Mouse (Mus musculus) kidney, adult 18-20 months (tissue): ENCODE measurements around the gene Myrfl.

ENCODE experiments used
- DNase-seq: peaks from one replicate; pipeline ENCODE4 v3.0.0; 2021

Myrfl gene

DNA sequence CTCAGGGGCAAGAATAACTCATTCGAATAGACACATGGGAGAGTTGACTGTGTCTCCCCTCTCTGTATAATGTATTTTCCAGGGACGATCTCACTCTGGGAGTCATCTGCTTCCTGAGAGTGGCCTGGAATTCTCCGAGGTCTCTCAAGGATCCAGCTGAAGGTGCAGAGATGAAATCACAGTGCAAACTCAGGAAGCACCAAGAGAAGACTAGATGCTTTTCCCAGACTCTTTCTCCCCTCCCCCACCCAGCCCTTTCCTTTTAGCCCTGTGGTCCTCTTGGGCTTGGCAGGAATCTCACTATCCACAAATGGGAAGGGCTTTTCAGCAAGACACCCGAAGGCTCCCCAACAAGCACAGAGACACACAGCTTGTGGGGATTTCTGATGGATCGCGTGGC is 146.7 kb downstream of the Myrfl start:
- no peak for DNase-seq

DNA sequence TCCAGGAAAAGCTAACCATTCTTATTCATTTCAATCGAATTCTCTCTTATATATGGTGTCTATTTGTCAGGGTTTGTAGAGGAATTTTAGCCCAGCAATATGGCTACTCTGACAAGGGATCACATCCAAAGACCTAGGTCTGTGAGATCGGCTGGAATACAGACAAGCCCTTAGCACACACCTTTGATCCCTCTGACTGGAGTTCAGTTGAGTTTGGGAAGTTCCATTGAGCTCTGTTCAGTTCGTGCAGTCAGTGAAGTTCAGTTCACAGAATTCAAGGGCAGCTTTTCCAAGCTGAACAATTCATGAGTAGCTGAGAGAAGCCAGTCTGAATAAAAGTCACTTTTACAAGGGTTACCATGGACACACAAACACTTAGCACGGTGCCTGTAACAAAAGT is 148.0 kb downstream of the Myrfl start:
- DNase-seq: no peak

- DNase-seq: peak; percentile 59
Measured at GRCm38 (mm10) chr10:116746281-116747011, 150.3 kb downstream of the Myrfl start.

DNA sequence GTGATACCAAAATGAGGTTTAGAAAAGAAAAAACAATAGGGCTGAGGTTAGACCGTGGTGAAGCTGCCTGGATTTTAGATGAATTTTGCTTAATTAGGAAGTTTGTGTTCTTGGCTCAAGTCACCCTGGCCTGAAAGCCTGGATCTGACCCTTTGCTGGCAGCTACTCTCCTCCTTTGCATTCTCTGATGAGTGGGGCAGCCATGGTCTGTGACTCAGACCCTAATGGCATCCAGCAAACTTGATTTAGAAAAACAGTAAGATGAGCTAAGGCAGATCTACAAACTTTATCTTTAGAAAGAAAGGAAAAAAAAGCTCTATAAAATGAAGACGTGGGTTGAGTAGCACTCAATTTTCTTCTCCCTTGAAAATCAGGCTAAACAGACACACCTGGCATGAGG is 154.0 kb downstream of the Myrfl start:
- no peak for DNase-seq

DNA sequence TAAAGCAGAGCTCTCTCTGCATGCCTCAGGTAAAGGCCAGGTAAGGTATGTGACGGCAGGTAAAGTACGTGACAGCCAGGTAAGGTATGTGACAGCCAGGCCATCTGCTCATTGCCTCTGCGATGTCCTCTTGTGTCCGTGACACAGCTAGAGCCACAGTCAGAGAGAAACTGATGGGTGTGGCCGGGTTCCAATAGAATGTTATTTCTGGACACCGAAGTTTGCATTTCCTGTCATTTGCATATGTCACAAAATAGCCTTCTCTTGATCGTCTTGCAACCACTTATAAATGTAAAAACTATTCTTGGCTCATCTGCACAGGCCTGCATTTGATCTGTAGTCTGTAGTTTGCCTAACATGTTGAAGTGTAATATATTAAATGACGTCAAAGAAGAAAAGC is 154.5 kb downstream of the Myrfl start:
- no peak for DNase-seq

DNA sequence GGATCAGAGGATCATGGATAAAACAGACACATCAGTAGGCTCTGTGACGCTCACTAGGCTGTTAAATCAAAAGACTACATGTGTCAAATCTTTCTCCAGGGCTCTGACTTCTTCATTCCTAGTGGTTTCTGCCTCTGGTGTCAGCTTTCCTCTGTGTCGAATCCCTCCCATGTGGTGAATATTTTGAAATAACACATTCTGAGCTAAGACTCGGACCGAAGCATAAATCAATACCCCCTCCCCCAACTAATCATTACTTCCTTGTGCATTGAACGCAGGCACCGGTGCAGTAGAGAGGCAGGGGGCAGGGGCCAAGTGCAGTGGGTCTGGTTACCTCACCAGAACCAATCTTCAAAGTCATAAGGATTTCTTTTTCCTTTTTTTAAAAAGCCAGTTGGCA is 155.4 kb downstream of the Myrfl start:
- DNase-seq: no peak

DNA sequence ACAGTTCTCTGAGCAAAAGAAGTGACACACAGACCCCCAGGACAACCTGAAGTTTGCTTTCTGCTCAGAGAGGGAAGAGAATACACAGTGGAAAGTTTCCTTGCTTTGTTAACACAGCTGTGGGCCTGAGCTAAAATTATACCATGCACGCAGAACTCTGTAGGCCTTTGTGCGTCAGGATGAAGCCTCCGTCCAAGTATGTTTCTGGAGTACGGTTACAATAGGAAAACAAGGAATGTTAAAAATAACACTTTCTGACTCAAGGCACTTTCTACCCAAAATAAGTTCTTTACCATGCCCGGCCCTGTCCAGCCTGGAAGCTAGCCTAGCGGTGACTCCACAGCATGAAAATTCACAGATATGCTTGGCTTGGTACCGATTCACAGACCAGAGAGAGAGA is 156.6 kb downstream of the Myrfl start:
- DNase-seq: no peak

GRCm38 (mm10) chr10:116738533-116738932 is 158.2 kb downstream of the Myrfl start:
- DNase-seq: no peak

DNA sequence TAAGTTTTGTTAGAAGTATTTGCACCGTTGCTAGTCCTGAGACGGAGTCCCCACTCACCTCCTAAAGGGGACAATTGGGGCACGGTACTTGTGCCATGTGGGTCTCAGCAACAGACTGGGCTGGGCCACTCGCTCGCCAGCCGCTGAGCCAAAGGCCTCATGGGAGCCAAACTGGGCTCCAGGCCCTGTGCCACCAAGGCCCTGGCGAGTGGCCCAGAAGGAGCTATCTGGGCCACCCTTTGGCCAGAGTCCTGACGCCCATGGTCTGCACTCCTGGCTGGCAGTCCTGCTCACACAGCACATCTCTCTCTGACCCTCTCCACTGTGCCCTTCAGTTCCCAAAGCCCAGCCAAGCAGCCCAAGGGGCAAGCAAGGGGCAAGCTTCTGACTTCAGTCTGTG is 161.1 kb downstream of the Myrfl start:
- peak; percentile 79 for DNase-seq

DNA sequence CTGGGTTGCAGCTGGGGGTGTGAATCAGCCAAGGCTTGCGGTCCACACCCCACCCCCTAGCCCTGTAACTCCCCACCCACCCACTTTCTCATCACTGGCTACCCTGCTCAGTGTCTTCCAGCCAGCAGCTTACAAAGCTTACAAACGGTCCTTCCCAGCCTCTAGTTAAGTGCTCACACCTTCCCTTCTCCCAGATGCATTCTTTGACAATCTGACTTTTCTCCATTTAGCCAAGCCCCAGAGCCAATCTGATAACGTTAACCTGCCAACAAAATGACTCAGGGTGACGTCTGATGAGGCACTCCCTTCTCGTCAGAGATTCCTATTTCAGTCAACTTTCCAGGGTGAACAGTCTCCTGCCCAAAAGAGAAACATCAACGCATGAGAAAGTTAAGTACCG is 163.1 kb downstream of the Myrfl start:
- DNase-seq: no peak

GRCm38 (mm10) chr10:116730033-116730652 is 166.6 kb downstream of the Myrfl start:
- no peak for DNase-seq

- DNase-seq: no peak
Measured at GRCm38 (mm10) chr10:116728860-116729259, 167.9 kb downstream of the Myrfl start.

GRCm38 (mm10) chr10:116727702-116728298 is 168.9 kb downstream of the Myrfl start:
- no peak for DNase-seq
